ENCODE assay signal across 12 mouse cellular contexts in genomic region chr14:24035486-24036207, GRCm38 (mm10). TPM values are rescaled to one million over a fixed set of nuclear protein-coding genes. Genes with fewer than 3 reads are reported as not detected.
DNase-seq lines count a peak whose midpoint lies in the region; ATAC-seq and TF ChIP-seq lines count a peak whose summit lies in the region.
"Had no signal": no experiment of that assay in that cellular context is flagged by ENCODE, and none has a peak within 500 bp of the region (broad histone marks: within the 10 kb centered on the region; RNA-seq: fewer than 3 reads in every experiment).

No protein-coding gene starts in this region.

- WGBS in midbrain, embryonic 14.5 days, result 10% methylated on average over 11 of the region's 11 CpGs
- WGBS in midbrain, embryonic 15.5 days, result 12% methylated on average over 11 of the region's 11 CpGs
- WGBS in intestine, embryonic 15.5 days, result 30% methylated on average over 11 of the region's 11 CpGs

- TF ChIP-seq CTCF in gastrocnemius, adult 2 months (IDR thresholded peaks at IDR 0.05), result peak; percentile 40

- no peak for ATAC-seq in midbrain, embryonic 14.5 days (ENCODE audit: low FRiP score, low TSS enrichment)
- no peak for ATAC-seq in midbrain, embryonic 15.5 days (replicated peaks)
- ATAC-seq in frontal cortex, adult (ENCODE audit: low TSS enrichment), result no peak
- ATAC-seq in intestine, embryonic 15.5 days, result no peak
- ATAC-seq: lung, postnatal 0 days had no signal

- 0 out of 2 replicates have a peak, but pooled peaks cover 5% of the 10 kb centered on the region for H3K4me1 ChIP-seq in midbrain, embryonic 14.5 days (ENCODE audit: control insufficient read depth, insufficient read depth, low read length)
- H3K4me1 ChIP-seq in midbrain, embryonic 15.5 days, result peaks cover 8% of the 10 kb centered on the region; the same call in 1 of the 2 replicates
- H3K4me1 ChIP-seq in intestine, embryonic 15.5 days (replicated peaks), result no peaks in the 10 kb centered on the region
- H3K4me1 ChIP-seq: embryonic facial prominence, embryonic 12.5 days had no signal

- H3K36me3 ChIP-seq in midbrain, embryonic 14.5 days (ENCODE audit: control insufficient read depth, insufficient read depth, low read length), result no peaks in the 10 kb centered on the region
- H3K36me3 ChIP-seq in midbrain, embryonic 15.5 days (replicated peaks), result no peaks in the 10 kb centered on the region
- no peaks in the 10 kb centered on the region for H3K36me3 ChIP-seq in intestine, embryonic 15.5 days
- H3K36me3 ChIP-seq: embryonic facial prominence, embryonic 12.5 days had no signal

- no peak overlapping the region for H3K4me2 ChIP-seq in midbrain, embryonic 14.5 days (ENCODE audit: low read length)
- no peak overlapping the region for H3K4me2 ChIP-seq in midbrain, embryonic 15.5 days
- H3K4me2 ChIP-seq in intestine, embryonic 15.5 days (replicated peaks), result no peak overlapping the region
- H3K4me2 ChIP-seq: embryonic facial prominence, embryonic 12.5 days had no signal

- H3K27me3 ChIP-seq in midbrain, embryonic 14.5 days (ENCODE audit: control insufficient read depth, insufficient read depth, low read length), result no peaks in the 10 kb centered on the region
- no peaks in the 10 kb centered on the region for H3K27me3 ChIP-seq in midbrain, embryonic 15.5 days (replicated peaks)
- no peaks in the 10 kb centered on the region for H3K27me3 ChIP-seq in intestine, embryonic 15.5 days (replicated peaks)
- H3K27me3 ChIP-seq: embryonic facial prominence, embryonic 12.5 days had no signal

- H3K27ac ChIP-seq in midbrain, embryonic 14.5 days (replicated peaks; ENCODE audit: low read depth, low read length), result no peak overlapping the region
- H3K27ac ChIP-seq in midbrain, embryonic 15.5 days, result no peak overlapping the region
- H3K27ac ChIP-seq in gastrocnemius, adult 2 months, result peak overlapping the region; percentile 69
- no peak overlapping the region for H3K27ac ChIP-seq in intestine, embryonic 15.5 days
- H3K27ac ChIP-seq: embryonic facial prominence, embryonic 12.5 days had no signal

- DNase-seq in midbrain, embryonic 14.5 days, result peak; percentile 33
- peak; percentile 32 to 39 for DNase-seq in cerebellum, adult 18-20 months
- peak; percentile 80 for DNase-seq in gastrocnemius, adult 2 months
- no peak for DNase-seq in left cerebral cortex, postnatal 36 days (ENCODE audit: low spot score in 2 of 2)
- DNase-seq: kidney, postnatal 14 days; right cerebral cortex, postnatal 25 days had no signal

- no peak overlapping the region for H3K9ac ChIP-seq in midbrain, embryonic 14.5 days (replicated peaks; ENCODE audit: low read length)
- H3K9ac ChIP-seq in midbrain, embryonic 15.5 days, result no peak overlapping the region
- H3K9ac ChIP-seq in intestine, embryonic 15.5 days, result no peak overlapping the region
- H3K9ac ChIP-seq: embryonic facial prominence, embryonic 12.5 days had no signal

- H3K4me3 ChIP-seq in midbrain, embryonic 14.5 days (replicated peaks; ENCODE audit: low read depth, low read length), result no peak overlapping the region
- H3K4me3 ChIP-seq in midbrain, embryonic 15.5 days, result no peak overlapping the region
- H3K4me3 ChIP-seq in gastrocnemius, adult 2 months, result no peak overlapping the region
- H3K4me3 ChIP-seq in intestine, embryonic 15.5 days (replicated peaks), result no peak overlapping the region
- H3K4me3 ChIP-seq: embryonic facial prominence, embryonic 12.5 days; myocyte had no signal

- H3K9me3 ChIP-seq in midbrain, embryonic 14.5 days (ENCODE audit: control insufficient read depth, low read length), result no peaks in the 10 kb centered on the region
- no peaks in the 10 kb centered on the region for H3K9me3 ChIP-seq in midbrain, embryonic 15.5 days
- H3K9me3 ChIP-seq in intestine, embryonic 15.5 days, result no peaks in the 10 kb centered on the region
- H3K9me3 ChIP-seq: embryonic facial prominence, embryonic 12.5 days had no signal

- intact Hi-C loops in gastrocnemius, adult 2 months (cut with DNase I), result no loop called here
- intact Hi-C loops in left cerebral cortex, postnatal 36 days (cut with DNase I), result no loop called here

RNA-seq across cellular contexts. Expression of gene Kcnma1, which starts 21.4 kb away (rescaled TPM):
- 17.8 and 18.3 TPM in 2 replicates for polyA plus RNA-seq in midbrain, embryonic 14.5 days (2014; fragmentation: Nextera tagmentation; extraction: Ambion mirVana)
- polyA plus RNA-seq in midbrain, embryonic 15.5 days (2015; fragmentation: Nextera tagmentation; extraction: Ambion mirVana), result 18.7 and 19.5 TPM in 2 replicates
- total RNA-seq in gastrocnemius, adult 2 months (2021), result 10 to 100 TPM; 52.6 to 80.4 TPM
- 100 to 1,000 TPM; 177 to 194 TPM for total RNA-seq in left cerebral cortex, postnatal 36 days (2021)
- polyA plus RNA-seq in intestine, embryonic 15.5 days (2015; fragmentation: Nextera tagmentation; extraction: Ambion mirVana), result 7.4 and 8.0 TPM in 2 replicates

Comparison
In these comparisons a context has a peak if more than half of its experiments do, and no peak if none do; other contexts are left out.
1. DNase-seq: peak in midbrain, embryonic 14.5 days (single experiment), cerebellum, adult 18-20 months (2 of 2) and gastrocnemius, adult 2 months (single experiment); none in left cerebral cortex, postnatal 36 days (0 of 2).